Mouse (Mus musculus) myocyte (in vitro differentiated cells): Measurements from ENCODE around the gene Arhgap23. TPM values are rescaled to one million over a fixed set of nuclear protein-coding genes. Genes with fewer than 3 reads are reported as not detected.

Experiments
- H3K27me3 ChIP-seq: one replicate; pipeline ENCODE4 v1.6.1; 2011; ENCODE audit not compliant: control insufficient read depth, insufficient read depth, insufficient read length
- H3K36me3 ChIP-seq: one replicate; pipeline ENCODE4 v1.6.1; 2011; ENCODE audit not compliant: control insufficient read depth, insufficient read depth
- H3K4me2 ChIP-seq: one replicate; pipeline ENCODE4 v1.6.1; 2011; ENCODE audit warnings: low read depth, control low read depth
- H3K4me3 ChIP-seq: one replicate; pipeline ENCODE4 v1.5.1; 2011; ENCODE audit warnings: mild to moderate bottlenecking, control low read depth, moderate library complexity
- H3K79me2 ChIP-seq: one replicate; pipeline ENCODE4 v1.6.1; 2011; ENCODE audit not compliant: control insufficient read depth, insufficient read depth
- H3ac ChIP-seq: one replicate; pipeline ENCODE4 v1.6.1; 2011; ENCODE audit not compliant: control insufficient read depth, insufficient read length
- CEBPB ChIP-seq: IDR thresholded peaks from 2 replicates; pipeline ENCODE4 v1.6.1; 2011; ENCODE audit warnings: mild to moderate bottlenecking, moderate library complexity; ENCODE audit not compliant: poor library complexity, insufficient read depth, severe bottlenecking
- E2F4 ChIP-seq: IDR thresholded peaks from one replicate; pipeline ENCODE4 v1.6.1; 2011; ENCODE audit warnings: mild to moderate bottlenecking, control low read depth, moderate library complexity; ENCODE audit not compliant: insufficient read depth
- MAX ChIP-seq: IDR thresholded peaks from one replicate; pipeline ENCODE4 v1.6.1; 2011; ENCODE audit warnings: low read depth, mild to moderate bottlenecking, control low read depth
- MYOD1 ChIP-seq, 3 experiments: IDR thresholded peaks; one replicate each; pipeline ENCODE4 v1.6.1; 2011; ENCODE audit warnings: control low read depth in 2 of 3, low read depth in 2 of 3, mild to moderate bottlenecking in 2 of 3, moderate library complexity in 1 of 3; ENCODE audit not compliant: insufficient read length in 2 of 3, control insufficient read depth in 1 of 3
- MYOG ChIP-seq, 3 experiments: IDR thresholded peaks; one replicate each; pipeline ENCODE4 v1.6.1; 2011; ENCODE audit warnings: control low read depth in 2 of 3, low read depth in 2 of 3, mild to moderate bottlenecking in 2 of 3; ENCODE audit not compliant: insufficient read length in 2 of 3, control insufficient read depth in 1 of 3, insufficient read depth in 1 of 3
- POLR2A ChIP-seq: IDR thresholded peaks from one replicate; pipeline ENCODE4 v1.6.1; 2011; ENCODE audit warnings: low read depth, mild to moderate bottlenecking, control low read depth, moderate library complexity; ENCODE audit not compliant: insufficient read length
- POLR2AphosphoS2 ChIP-seq: IDR thresholded peaks from one replicate; pipeline ENCODE4 v1.6.1; 2011; ENCODE audit warnings: low read depth, control low read depth; ENCODE audit not compliant: insufficient read length
- REST ChIP-seq: IDR thresholded peaks from one replicate; pipeline ENCODE4 v1.6.1; 2011; ENCODE audit warnings: mild to moderate bottlenecking, control low read depth, moderate library complexity; ENCODE audit not compliant: insufficient read depth, insufficient read length
- SRF ChIP-seq: IDR thresholded peaks from one replicate; pipeline ENCODE4 v1.6.1; 2011; ENCODE audit warnings: low read depth; ENCODE audit not compliant: control insufficient read depth, insufficient read length
- TCF12 ChIP-seq: IDR thresholded peaks from one replicate; pipeline ENCODE4 v1.6.1; 2011; ENCODE audit warnings: mild to moderate bottlenecking, control low read depth; ENCODE audit not compliant: poor library complexity, insufficient read depth, severe bottlenecking
- TCF3 ChIP-seq: IDR thresholded peaks from one replicate; pipeline ENCODE4 v1.6.1; 2011; ENCODE audit warnings: low read depth, control low read depth; ENCODE audit not compliant: insufficient read length
- USF1 ChIP-seq: IDR thresholded peaks from one replicate; pipeline ENCODE4 v1.6.1; 2011; ENCODE audit warnings: low read depth, mild to moderate bottlenecking, control low read depth, moderate library complexity
- polyA plus RNA-seq: library from polyadenylated mRNA; unstranded; fragments of >200 nt; fragmentation: generic; extraction: Trizol; gene quantifications from one replicate; pipeline ENCODE4 v1.2.1, GENCODE M21; 2012; ENCODE audit warnings: missing spikeins

The Arhgap23 gene
- polyA plus RNA-seq, 1 experiment, result 41.9 TPM

DNA sequence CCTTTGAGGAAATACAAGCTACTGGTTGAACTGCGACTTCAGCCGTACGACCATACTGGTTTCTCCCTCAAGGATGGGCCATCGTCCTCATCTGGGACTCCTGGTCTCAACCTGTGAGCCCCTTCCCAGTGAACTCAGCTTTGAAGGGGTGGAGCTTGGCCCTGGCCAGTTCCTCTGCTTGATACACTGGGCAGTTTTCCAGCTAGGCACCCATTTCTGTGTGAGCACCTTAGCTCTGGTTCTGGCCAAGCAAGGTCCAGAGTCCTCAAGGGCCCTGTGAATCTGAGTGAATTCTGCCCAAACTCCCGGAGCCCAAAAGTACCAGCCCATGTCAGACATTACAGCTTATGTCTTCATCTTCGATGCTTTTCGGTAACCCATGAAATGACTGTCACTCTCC is 105.2 kb downstream of the Arhgap23 start:
- Histone ChIP-seq H3ac (no peak overlapping the region), H3K4me3 (no peak overlapping the region), H3K79me2 (no peaks in the 10 kb centered on the region), H3K36me3 (no peaks in the 10 kb centered on the region), H3K4me2 (no peak overlapping the region), H3K27me3 (peaks cover 53% of the 10 kb centered on the region)
- TF ChIP-seq E2F4, result no peak
- TF ChIP-seq MAX, result no peak
- TF ChIP-seq MYOG (IDR thresholded peaks at IDR 0.05; ENCODE audit: control insufficient read depth in 1 of 3, insufficient read depth in 1 of 3, insufficient read length in 2 of 3, low read depth in 2 of 3), result no peak

DNA sequence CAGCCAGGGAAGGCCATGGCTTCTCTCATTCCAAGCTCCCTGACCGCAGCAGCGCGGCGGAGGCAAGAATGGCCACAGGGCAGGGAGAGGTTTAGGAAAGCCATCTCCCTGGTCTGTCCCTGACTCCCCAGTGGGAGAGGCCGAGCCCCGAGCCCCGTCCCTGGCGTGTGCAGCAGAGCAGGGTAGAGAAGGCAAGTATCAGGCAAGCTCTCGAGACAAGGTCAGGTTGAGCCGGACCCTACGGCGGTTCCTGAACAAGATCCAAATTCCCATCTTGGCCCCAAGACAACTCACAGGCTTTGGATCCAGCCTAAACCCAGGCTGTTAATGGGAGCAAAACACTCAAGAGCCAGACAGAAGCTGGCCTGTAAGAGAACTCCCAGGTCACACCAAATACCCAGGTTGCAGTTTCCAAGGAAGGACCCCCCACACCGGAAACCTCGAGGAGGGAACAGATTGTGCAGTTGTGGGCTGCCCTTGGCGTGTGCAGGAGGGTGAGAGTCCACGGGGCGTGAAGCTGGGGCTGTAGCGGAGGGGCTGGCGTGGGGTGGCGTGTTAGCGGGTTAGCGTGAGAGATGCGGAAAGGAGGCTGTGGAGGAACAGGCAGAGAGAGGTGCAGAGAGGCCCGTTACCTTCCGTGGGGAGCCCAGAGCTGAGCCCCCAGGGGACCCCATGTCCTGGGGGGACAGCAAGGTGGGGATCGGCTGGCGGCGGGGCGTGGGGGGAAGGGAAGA is 106.6 kb downstream of the Arhgap23 start:
- Histone ChIP-seq H3K4me3 (no peak overlapping the region), H3K79me2 (no peaks in the 10 kb centered on the region), H3K27me3 (peaks cover 46% of the 10 kb centered on the region), H3ac (no peak overlapping the region), H3K36me3 (no peaks in the 10 kb centered on the region), H3K4me2 (no peak overlapping the region)
- TF ChIP-seq USF1 (no peak), MYOG (IDR thresholded peaks at IDR 0.05; ENCODE audit: control insufficient read depth in 1 of 3, insufficient read depth in 1 of 3, insufficient read length in 2 of 3, low read depth in 2 of 3) (no peak), E2F4 (no peak), MAX (no peak)

DNA sequence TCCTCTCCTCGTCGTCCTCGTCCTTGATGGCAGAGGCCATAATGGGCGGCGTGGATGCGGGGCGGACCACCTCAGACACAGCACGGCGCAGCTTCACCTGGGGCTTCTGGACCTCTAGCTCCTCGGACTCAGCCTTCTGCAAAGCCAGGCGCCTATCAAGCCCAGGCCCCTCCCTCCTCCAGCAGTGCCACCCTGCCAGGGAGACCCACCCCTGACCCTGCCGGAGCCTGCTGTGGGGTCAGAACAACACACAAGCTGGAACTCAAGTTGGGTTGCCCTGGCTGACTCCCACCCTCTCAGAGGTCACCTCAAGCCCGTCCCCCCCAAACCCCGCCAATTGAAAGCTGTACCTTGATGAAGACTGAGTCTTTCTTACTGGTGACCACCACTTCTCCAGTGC is 107.8 kb downstream of the Arhgap23 start:
- TF ChIP-seq TCF3, result no peak
- no peak for TF ChIP-seq CEBPB
- no peak for TF ChIP-seq MYOD1 (IDR thresholded peaks at IDR 0.05; ENCODE audit: control insufficient read depth in 1 of 3, insufficient read length in 2 of 3, low read depth in 2 of 3)
- TF ChIP-seq TCF12, result no peak
- TF ChIP-seq MAX, result no peak
- no peak for TF ChIP-seq MYOG (IDR thresholded peaks at IDR 0.05; ENCODE audit: control insufficient read depth in 1 of 3, insufficient read depth in 1 of 3, insufficient read length in 2 of 3, low read depth in 2 of 3)
- TF ChIP-seq E2F4, result no peak
- no peak for TF ChIP-seq POLR2A
- TF ChIP-seq POLR2AphosphoS2, result no peak
- no peak for TF ChIP-seq SRF
- no peak for TF ChIP-seq REST
- Histone ChIP-seq H3K79me2 (no peaks in the 10 kb centered on the region), H3K27me3 (peaks cover 37% of the 10 kb centered on the region), H3K36me3 (no peaks in the 10 kb centered on the region), H3K4me3 (no peak overlapping the region), H3K4me2 (no peak overlapping the region), H3ac (no peak overlapping the region)

DNA sequence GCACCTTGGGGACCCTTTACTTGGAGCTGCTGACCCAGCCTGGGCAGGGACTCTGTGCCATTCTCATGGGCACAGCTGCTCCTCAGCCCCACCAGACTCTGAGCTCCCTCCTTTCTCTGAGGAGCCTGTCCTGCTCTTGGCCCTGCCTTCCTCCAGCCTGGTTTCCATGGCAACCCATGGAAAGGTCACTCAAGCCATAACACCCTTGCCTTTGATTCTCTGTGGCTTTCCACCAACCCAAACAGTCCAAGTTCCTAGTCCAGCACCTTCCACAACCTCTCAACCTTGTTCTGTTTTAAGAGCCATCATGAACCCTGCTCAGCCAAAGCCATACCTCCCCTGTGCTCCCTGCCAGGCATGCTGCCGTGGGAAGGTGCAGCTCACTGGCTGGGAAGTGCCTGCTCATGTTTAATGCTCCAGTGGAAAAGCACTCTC is 108.5 kb downstream of the Arhgap23 start:
- Histone ChIP-seq H3K36me3 (no peaks in the 10 kb centered on the region), H3K79me2 (no peaks in the 10 kb centered on the region), H3K4me3 (no peak overlapping the region), H3K27me3 (peaks cover 35% of the 10 kb centered on the region), H3K4me2 (peak overlapping the region; percentile 50), H3ac (no peak overlapping the region)
- TF ChIP-seq MAX, result no peak
- TF ChIP-seq TCF12, result no peak
- TF ChIP-seq CEBPB, result no peak
- no peak for TF ChIP-seq MYOG (IDR thresholded peaks at IDR 0.05; ENCODE audit: control insufficient read depth in 1 of 3, insufficient read depth in 1 of 3, insufficient read length in 2 of 3, low read depth in 2 of 3)
- TF ChIP-seq TCF3, result no peak
- TF ChIP-seq SRF, result no peak
- no peak for TF ChIP-seq E2F4

DNA sequence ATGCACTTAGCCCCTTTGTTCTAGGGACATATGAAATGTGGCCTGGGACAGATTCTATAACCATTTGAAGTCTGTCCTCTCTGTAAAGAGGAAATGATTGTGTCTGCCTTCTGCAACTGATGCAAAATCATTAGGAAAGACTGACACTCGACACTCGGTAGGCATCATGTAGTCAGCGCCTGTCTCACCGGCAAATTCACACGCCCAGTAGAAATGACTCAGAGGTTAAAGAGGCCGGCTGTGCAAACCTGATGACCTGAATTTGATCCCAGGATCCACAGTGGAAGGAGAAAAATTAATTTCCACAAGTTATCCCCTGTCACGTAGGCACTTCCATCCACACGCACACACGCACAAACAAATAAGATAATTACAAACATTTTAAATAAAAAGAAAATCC is 109.0 kb downstream of the Arhgap23 start:
- Histone ChIP-seq H3K27me3 (peaks cover 36% of the 10 kb centered on the region), H3ac (no peak overlapping the region), H3K36me3 (no peaks in the 10 kb centered on the region), H3K4me3 (no peak overlapping the region), H3K79me2 (no peaks in the 10 kb centered on the region), H3K4me2 (peak overlapping the region; percentile 50)
- TF ChIP-seq E2F4, result no peak

DNA sequence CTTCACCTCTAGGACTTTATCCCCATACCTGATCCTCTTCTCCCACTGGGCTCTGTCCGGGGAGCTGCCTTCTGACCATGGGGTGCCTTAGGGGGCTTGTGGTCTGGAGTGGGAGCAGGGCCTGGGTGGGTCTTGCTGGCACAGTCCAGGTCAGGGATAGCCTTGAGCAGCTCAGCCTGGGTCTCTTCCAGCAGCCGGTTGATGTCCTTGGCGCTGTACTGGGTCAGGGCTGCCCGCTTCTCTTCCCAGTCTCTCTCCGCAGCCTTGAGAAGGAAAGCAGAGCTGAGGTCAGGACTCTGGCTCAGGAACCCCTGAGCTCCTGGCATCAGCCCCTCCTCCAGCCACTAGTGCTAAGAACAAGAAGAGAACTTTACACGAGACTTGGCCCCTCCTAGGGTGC is 110.0 kb downstream of the Arhgap23 start:
- Histone ChIP-seq H3K4me3 (no peak overlapping the region), H3K36me3 (no peaks in the 10 kb centered on the region), H3K4me2 (no peak overlapping the region), H3K27me3 (peaks cover 35% of the 10 kb centered on the region), H3ac (no peak overlapping the region), H3K79me2 (no peaks in the 10 kb centered on the region)
- TF ChIP-seq SRF (no peak), TCF3 (no peak), POLR2A (no peak), POLR2AphosphoS2 (no peak), REST (no peak), MYOD1 (IDR thresholded peaks at IDR 0.05; ENCODE audit: control insufficient read depth in 1 of 3, insufficient read length in 2 of 3, low read depth in 2 of 3) (no peak)
